ENCODE assay signal across 8 mouse cellular contexts in genomic region chr13:75931073-75931472, GRCm38 (mm10). TPM values are rescaled to one million over a fixed set of nuclear protein-coding genes. Genes with fewer than 3 reads are reported as not detected.
A peak's percentile ranks its signal among the peaks of the same experiment; 100 is the strongest.
DNase-seq lines count a peak whose midpoint lies in the region; ATAC-seq lines count a peak whose summit lies in the region.

No protein-coding gene starts in this region.

- H3K4me1 ChIP-seq in heart, embryonic 10.5 days, result no peaks in the 10 kb centered on the region
- H3K4me1 ChIP-seq in kidney, embryonic 14.5 days (ENCODE audit: control insufficient read depth, insufficient read depth, low read length), result no peaks in the 10 kb centered on the region
- no peaks in the 10 kb centered on the region for H3K4me1 ChIP-seq in limb, embryonic 11.5 days (ENCODE audit: control insufficient read depth, insufficient read depth, low read length)
- no peaks in the 10 kb centered on the region for H3K4me1 ChIP-seq in neural tube, embryonic 11.5 days (ENCODE audit: control insufficient read depth, insufficient read depth, low read length)

- no peak overlapping the region for H3K9ac ChIP-seq in kidney, embryonic 14.5 days (ENCODE audit: low read depth, low read length)
- no peak overlapping the region for H3K9ac ChIP-seq in limb, embryonic 11.5 days (ENCODE audit: low read length)
- H3K9ac ChIP-seq in neural tube, embryonic 11.5 days (ENCODE audit: low read length), result no peak overlapping the region

- WGBS in heart, embryonic 10.5 days, result 31% methylated on average over 5 of the region's 5 CpGs
- WGBS in kidney, embryonic 14.5 days, result 11% methylated on average over 5 of the region's 5 CpGs
- 22% methylated on average over 5 of the region's 5 CpGs for WGBS in limb, embryonic 11.5 days
- WGBS in neural tube, embryonic 11.5 days, result 27% methylated on average over 5 of the region's 5 CpGs

- no peak overlapping the region for H3K4me3 ChIP-seq in heart, embryonic 10.5 days
- H3K4me3 ChIP-seq in kidney, embryonic 14.5 days (ENCODE audit: low read length), result no peak overlapping the region
- H3K4me3 ChIP-seq in limb, embryonic 11.5 days (ENCODE audit: low read depth, low read length), result no peak overlapping the region
- no peak overlapping the region for H3K4me3 ChIP-seq in neural tube, embryonic 11.5 days (ENCODE audit: low read depth, low read length)

- no peak overlapping the region for H3K4me2 ChIP-seq in kidney, embryonic 14.5 days (replicated peaks; ENCODE audit: low read depth, low read length)
- no peak overlapping the region for H3K4me2 ChIP-seq in limb, embryonic 11.5 days (ENCODE audit: low read depth, severe bottlenecking)
- H3K4me2 ChIP-seq in neural tube, embryonic 11.5 days (ENCODE audit: low read depth), result no peak overlapping the region

- no peaks in the 10 kb centered on the region for H3K27me3 ChIP-seq in heart, embryonic 10.5 days (ENCODE audit: insufficient read depth, poor library complexity, severe bottlenecking)
- H3K27me3 ChIP-seq in kidney, embryonic 14.5 days (ENCODE audit: control insufficient read depth, insufficient read depth, low read length), result no peaks in the 10 kb centered on the region
- H3K27me3 ChIP-seq in limb, embryonic 11.5 days (ENCODE audit: control insufficient read depth, insufficient read depth, low read length), result no peaks in the 10 kb centered on the region
- H3K27me3 ChIP-seq in neural tube, embryonic 11.5 days (ENCODE audit: control insufficient read depth, insufficient read depth, low read length), result no peaks in the 10 kb centered on the region

- DNase-seq in adrenal gland, postnatal 14 days, result peak; percentile 44
- DNase-seq in adrenal gland, adult 18-20 months (ENCODE audit: low spot score in 2 of 2), result no peak
- peak; percentile 23 for DNase-seq in embryo, embryonic 11.5 days (ENCODE audit: low read depth, low spot score)
- DNase-seq in heart, embryonic 10.5 days (ENCODE audit: low spot score), result peak; percentile 84
- peak; percentile 58 for DNase-seq in limb, embryonic 11.5 days (ENCODE audit: low spot score)
- peak; percentile 63 for DNase-seq in neural tube, embryonic 11.5 days (ENCODE audit: low spot score)

- ATAC-seq in kidney, embryonic 14.5 days (ENCODE audit: low FRiP score, low TSS enrichment), result peak; percentile 96
- peak; percentile 72; the same call in 1 of the 2 replicates for ATAC-seq in limb, embryonic 11.5 days (ENCODE audit: insufficient number of reproducible peaks, low FRiP score, low TSS enrichment, low read depth)
- peak; percentile 73 for ATAC-seq in neural tube, embryonic 11.5 days (ENCODE audit: insufficient read depth, low FRiP score, low TSS enrichment)
- no peak for ATAC-seq in granulocyte monocyte progenitor cell, adult 5-6 weeks (replicated peaks; ENCODE audit: poor library complexity, severe bottlenecking)

- no peaks in the 10 kb centered on the region for H3K9me3 ChIP-seq in heart, embryonic 10.5 days
- H3K9me3 ChIP-seq in kidney, embryonic 14.5 days (ENCODE audit: control insufficient read depth, low read length), result no peaks in the 10 kb centered on the region
- H3K9me3 ChIP-seq in limb, embryonic 11.5 days (ENCODE audit: control insufficient read depth, low read length), result no peaks in the 10 kb centered on the region
- no peaks in the 10 kb centered on the region for H3K9me3 ChIP-seq in neural tube, embryonic 11.5 days (ENCODE audit: control insufficient read depth, low read length)

- no peak overlapping the region for H3K27ac ChIP-seq in heart, embryonic 10.5 days
- no peak overlapping the region for H3K27ac ChIP-seq in kidney, embryonic 14.5 days (ENCODE audit: low read depth, low read length)
- no peak overlapping the region for H3K27ac ChIP-seq in limb, embryonic 11.5 days (replicated peaks; ENCODE audit: low read depth, low read length)
- 0 out of 2 replicates have a peak overlapping the region, but pooled peaks have one; percentile 23 for H3K27ac ChIP-seq in neural tube, embryonic 11.5 days (ENCODE audit: low read depth, low read length)

- peaks cover 24% of the 10 kb centered on the region for H3K36me3 ChIP-seq in heart, embryonic 10.5 days
- peaks cover 15% of the 10 kb centered on the region for H3K36me3 ChIP-seq in kidney, embryonic 14.5 days (ENCODE audit: control insufficient read depth, insufficient read depth, low read length)
- peaks cover 5% of the 10 kb centered on the region; the same call in 1 of the 2 replicates for H3K36me3 ChIP-seq in limb, embryonic 11.5 days (ENCODE audit: control insufficient read depth, insufficient read depth, low read length)
- peaks cover 3% of the 10 kb centered on the region for H3K36me3 ChIP-seq in neural tube, embryonic 11.5 days (ENCODE audit: control insufficient read depth, insufficient read depth, low read length)

RNA-seq across cellular contexts. Expression of gene Rhobtb3, which starts 12.7 kb away (rescaled TPM):
- 10.6 and 11.7 TPM in 2 replicates for total RNA-seq in adrenal gland, postnatal 14 days (2021)
- 1 to 10 TPM; 3.2 to 6.0 TPM for total RNA-seq in adrenal gland, adult 18-20 months (2021)
- polyA plus RNA-seq in heart, embryonic 10.5 days (2016; fragmentation: Nextera tagmentation; extraction: Ambion mirVana), result 21.7 and 27.4 TPM in 2 replicates
- polyA plus RNA-seq in kidney, embryonic 14.5 days (2014; fragmentation: Nextera tagmentation; extraction: Ambion mirVana), result 36.2 and 67.0 TPM in 2 replicates
- 84.2 and 90.7 TPM in 2 replicates for polyA plus RNA-seq in limb, embryonic 11.5 days (2014; fragmentation: Nextera tagmentation; extraction: Ambion mirVana)
- 58.6 and 62.5 TPM in 2 replicates for polyA plus RNA-seq in neural tube, embryonic 11.5 days (2014; fragmentation: Nextera tagmentation; extraction: Ambion mirVana)
- 3.2 and 8.0 TPM in 2 replicates for total RNA-seq in granulocyte monocyte progenitor cell, adult 5-6 weeks (2014; fragmentation: Nextera tagmentation)
- total RNA-seq in granulocyte monocyte progenitor cell, adult 5-6 weeks (2017), result 6.7 and 22.0 TPM in 2 replicates

RNA-seq across cellular contexts. Expression of gene Spata9, which starts 35.9 kb away (rescaled TPM):
- total RNA-seq in adrenal gland, postnatal 14 days (2021), result not detected in 2 replicates
- not detected for total RNA-seq in adrenal gland, adult 18-20 months (2021)
- polyA plus RNA-seq in heart, embryonic 10.5 days (2016; fragmentation: Nextera tagmentation; extraction: Ambion mirVana), result 0.28 and 0.34 TPM in 2 replicates
- 0.77 and 1.1 TPM in 2 replicates for polyA plus RNA-seq in kidney, embryonic 14.5 days (2014; fragmentation: Nextera tagmentation; extraction: Ambion mirVana)
- 0.43 and 0.68 TPM in 2 replicates for polyA plus RNA-seq in limb, embryonic 11.5 days (2014; fragmentation: Nextera tagmentation; extraction: Ambion mirVana)
- 0.29 and 1.0 TPM in 2 replicates for polyA plus RNA-seq in neural tube, embryonic 11.5 days (2014; fragmentation: Nextera tagmentation; extraction: Ambion mirVana)
- total RNA-seq in granulocyte monocyte progenitor cell, adult 5-6 weeks (2014; fragmentation: Nextera tagmentation), result 1.2 TPM in 1 of 2 replicates, not detected in the other
- 0.60 TPM in 1 of 2 replicates, not detected in the other for total RNA-seq in granulocyte monocyte progenitor cell, adult 5-6 weeks (2017)

Comparison
In these comparisons a context has a peak if more than half of its experiments do, and no peak if none do; other contexts are left out.
1. DNase-seq: peak in adrenal gland, postnatal 14 days (single experiment), embryo, embryonic 11.5 days (single experiment), heart, embryonic 10.5 days (single experiment), limb, embryonic 11.5 days (single experiment) and neural tube, embryonic 11.5 days (single experiment); none in adrenal gland, adult 18-20 months (0 of 2).